Mouse (Mus musculus) erythroblast, embryonic 14.5 days (primary cell): ENCODE data around the gene Fgfr2. TPM values are rescaled to one million over a fixed set of nuclear protein-coding genes. Genes with fewer than 3 reads are reported as not detected.

Experiments
- H3K27me3 ChIP-seq: 2 replicates; pipeline ENCODE4 v1.6.1; 2012; ENCODE audit warnings: inconsistent platforms; ENCODE audit not compliant: control insufficient read depth
- H3K36me3 ChIP-seq: 2 replicates; pipeline ENCODE4 v1.6.1; 2012; ENCODE audit warnings: mild to moderate bottlenecking, inconsistent platforms; ENCODE audit not compliant: control insufficient read depth
- H3K4me1 ChIP-seq: 2 replicates; pipeline ENCODE4 v1.6.1; 2012; ENCODE audit warnings: inconsistent platforms; ENCODE audit not compliant: control insufficient read depth
- H3K4me3 ChIP-seq: replicated peaks from 2 replicates; pipeline ENCODE3; 2012; ENCODE audit warnings: moderate library complexity, mild to moderate bottlenecking, inconsistent platforms
- H3K9me3 ChIP-seq: 2 replicates; pipeline ENCODE4 v1.6.1; 2012; ENCODE audit warnings: low read length, inconsistent platforms, mixed read lengths; ENCODE audit not compliant: control insufficient read depth
- GATA1 ChIP-seq: IDR thresholded peaks from 2 replicates; pipeline ENCODE4 v1.6.1; 2012; ENCODE audit warnings: low read length, inconsistent platforms, mixed read lengths
- TAL1 ChIP-seq: IDR thresholded peaks from 3 replicates; pipeline ENCODE4 v1.6.1; 2012; ENCODE audit warnings: low read length, inconsistent platforms, mixed read lengths
- polyA plus RNA-seq: library from polyadenylated mRNA; stranded (reverse); fragments of >175 nt; gene quantifications from 2 replicates; pipeline ENCODE4 v1.2.3, GENCODE M21; 2012

The Fgfr2 gene
- polyA plus RNA-seq, 1 experiment = not detected

DNA sequence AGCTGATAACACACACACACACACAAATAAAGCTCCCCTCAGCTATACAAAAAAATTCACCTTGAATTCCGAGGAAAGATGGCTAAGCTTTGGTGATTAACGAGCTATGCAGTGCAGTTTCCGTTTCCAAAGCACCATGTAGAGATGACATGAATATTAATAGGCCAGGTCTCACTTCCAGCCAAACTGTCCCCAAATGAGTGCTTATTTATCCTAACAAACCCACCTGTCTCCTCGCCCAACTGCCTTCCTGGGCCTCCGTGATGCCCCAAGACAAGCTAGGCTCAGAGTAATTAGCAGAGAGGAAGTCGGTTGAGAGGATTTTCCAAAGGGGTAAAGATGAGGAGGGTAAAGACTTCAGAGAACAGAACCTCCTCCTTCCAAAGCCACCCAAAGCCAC, 2652.1 kb downstream of the Fgfr2 start:
- Histone ChIP-seq H3K36me3 (peaks cover 17% of the 10 kb centered on the region), H3K4me3 (no peak overlapping the region)

DNA sequence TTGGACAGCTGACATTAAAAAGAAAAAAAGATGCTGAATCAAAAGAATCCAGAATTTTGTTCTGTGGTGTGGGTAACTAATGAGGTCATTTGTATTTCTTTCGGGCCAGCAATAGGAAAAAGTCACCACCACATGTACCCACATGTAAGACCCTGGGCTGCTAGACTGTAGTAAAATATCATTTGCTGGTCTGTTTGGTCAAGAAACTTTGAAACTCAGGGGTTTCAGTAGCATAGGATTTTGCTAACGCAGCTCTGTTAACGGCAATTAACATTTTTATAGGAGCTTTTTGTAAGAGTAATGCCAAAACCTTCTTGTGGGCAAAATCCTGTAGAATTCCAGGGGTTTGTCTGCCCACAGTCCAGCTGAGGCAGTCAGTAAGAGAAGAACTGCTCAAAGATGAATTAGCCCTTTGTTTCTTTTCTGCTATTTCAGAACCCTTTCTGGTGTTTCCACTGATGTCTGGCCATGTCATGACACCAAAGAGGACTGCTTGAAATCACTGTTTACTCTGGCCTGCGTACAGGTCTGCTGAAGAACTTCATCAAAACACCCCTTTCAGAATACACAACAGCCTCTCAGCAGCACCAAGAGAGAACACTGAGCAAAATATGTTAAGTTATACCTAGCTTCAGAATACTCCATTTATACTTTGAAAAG, 2667.4 kb downstream of the Fgfr2 start:
- no peaks in the 10 kb centered on the region; the same call in 1 of the 2 replicates for H3K9me3 ChIP-seq
- no peak overlapping the region for H3K4me3 ChIP-seq
- H3K4me1 ChIP-seq = no peaks in the 10 kb centered on the region
- no peak for TF ChIP-seq TAL1
- TF ChIP-seq GATA1 = no peak
- H3K27me3 ChIP-seq = no peaks in the 10 kb centered on the region
- H3K36me3 ChIP-seq = peaks cover 37% of the 10 kb centered on the region

More for the DNA sequence above, 2652.1 kb downstream of the Fgfr2 start:
- Histone ChIP-seq H3K4me1 (no peaks in the 10 kb centered on the region), H3K27me3 (no peaks in the 10 kb centered on the region), H3K9me3 (no peaks in the 10 kb centered on the region)
- TF ChIP-seq GATA1 = no peak
- TF ChIP-seq TAL1 = no peak

DNA sequence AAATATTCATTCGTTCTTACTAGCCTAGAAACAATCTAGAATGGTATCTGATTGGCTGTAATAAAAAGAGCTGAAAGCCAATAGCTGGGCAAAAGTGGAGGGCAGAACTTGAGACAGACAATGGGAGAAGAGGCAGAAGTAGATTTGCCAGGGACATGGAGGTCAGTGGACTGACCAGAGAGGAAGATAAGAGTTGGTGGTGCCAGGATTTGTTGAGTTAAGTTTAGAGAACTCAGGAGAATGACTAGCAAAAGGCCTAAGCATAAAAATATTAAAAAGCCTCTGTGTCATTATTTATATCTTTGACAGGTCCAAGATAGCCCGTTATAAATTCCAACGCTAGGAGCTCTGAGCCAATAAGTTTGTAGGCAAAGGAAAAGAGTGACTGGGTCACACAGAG, 2668.9 kb downstream of the Fgfr2 start:
- Histone ChIP-seq H3K36me3 (peaks cover 45% of the 10 kb centered on the region), H3K27me3 (no peaks in the 10 kb centered on the region), H3K9me3 (no peaks in the 10 kb centered on the region; the same call in 1 of the 2 replicates), H3K4me1 (no peaks in the 10 kb centered on the region), H3K4me3 (no peak overlapping the region)
- TF ChIP-seq TAL1 = no peak
- no peak for TF ChIP-seq GATA1

DNA sequence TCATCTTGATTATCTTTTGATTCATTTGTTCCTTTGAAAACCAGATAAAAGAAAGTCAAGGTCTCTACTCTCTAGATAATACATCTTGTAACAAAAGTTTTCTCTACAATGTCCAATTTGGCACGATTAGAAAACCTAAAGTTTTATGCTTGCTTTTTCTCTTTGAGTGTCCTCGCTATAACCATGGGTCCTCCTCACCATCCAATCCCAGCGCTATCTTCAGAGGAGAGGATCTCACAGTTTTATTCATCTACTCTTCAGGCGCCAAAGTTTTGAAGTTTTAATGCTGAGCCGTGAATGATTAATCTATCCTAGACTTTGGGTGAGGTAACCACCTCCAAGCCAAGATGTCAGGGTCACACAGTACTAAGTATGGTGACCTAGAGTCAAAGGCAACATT, 2687.4 kb downstream of the Fgfr2 start:
- Histone ChIP-seq H3K27me3 (no peaks in the 10 kb centered on the region), H3K9me3 (no peaks in the 10 kb centered on the region), H3K36me3 (peaks cover 2% of the 10 kb centered on the region), H3K4me1 (peaks cover 7% of the 10 kb centered on the region), H3K4me3 (no peak overlapping the region)
- TF ChIP-seq GATA1 (no peak), TAL1 (no peak)

DNA sequence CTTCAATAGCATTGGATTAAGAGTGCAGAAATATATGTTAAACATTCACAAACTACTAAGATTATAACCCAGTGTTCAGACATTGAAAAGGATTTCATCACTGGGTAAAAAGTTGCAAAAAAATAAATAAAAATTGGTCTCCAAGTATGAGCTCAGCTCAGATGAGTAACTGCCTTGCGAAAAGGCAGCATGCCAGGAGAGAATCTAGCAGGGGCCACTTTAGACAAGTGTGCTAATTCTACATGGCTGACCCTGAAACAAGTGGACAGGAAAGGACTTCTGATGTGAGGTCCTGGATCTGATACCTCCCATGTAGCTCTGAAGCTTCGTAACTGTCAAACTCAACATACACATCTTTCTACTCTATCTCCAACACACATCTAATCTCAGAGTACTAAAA, 2691.0 kb downstream of the Fgfr2 start:
- H3K27me3 ChIP-seq = no peaks in the 10 kb centered on the region
- H3K36me3 ChIP-seq = no peaks in the 10 kb centered on the region; the same call in 1 of the 2 replicates
- no peak for TF ChIP-seq TAL1
- TF ChIP-seq GATA1 = no peak
- no peak overlapping the region for H3K4me3 ChIP-seq
- H3K4me1 ChIP-seq = peaks cover 5% of the 10 kb centered on the region
- no peaks in the 10 kb centered on the region for H3K9me3 ChIP-seq

DNA sequence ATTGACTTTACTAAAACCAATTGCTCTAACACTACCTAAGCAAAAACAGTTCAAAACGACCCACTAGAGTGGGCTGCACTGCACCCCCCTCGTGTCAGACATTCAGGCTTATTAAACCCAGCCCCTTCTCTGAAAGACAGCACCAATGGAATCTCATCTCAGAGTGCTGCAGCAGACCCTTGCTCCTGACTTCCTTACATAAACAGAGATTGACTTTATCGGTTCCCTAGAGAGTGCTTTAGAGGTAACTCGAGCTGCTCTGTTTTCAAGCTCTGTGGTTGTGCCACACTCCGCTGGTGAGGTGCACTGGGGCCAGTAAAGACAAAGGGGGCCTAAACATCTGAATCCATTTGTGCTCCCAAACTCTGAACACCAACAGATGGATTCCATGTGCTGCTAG, 2696.6 kb downstream of the Fgfr2 start:
- Histone ChIP-seq H3K4me3 (no peak overlapping the region), H3K27me3 (no peaks in the 10 kb centered on the region), H3K4me1 (no peaks in the 10 kb centered on the region), H3K9me3 (no peaks in the 10 kb centered on the region), H3K36me3 (no peaks in the 10 kb centered on the region)
- TF ChIP-seq TAL1 (no peak), GATA1 (no peak)

DNA sequence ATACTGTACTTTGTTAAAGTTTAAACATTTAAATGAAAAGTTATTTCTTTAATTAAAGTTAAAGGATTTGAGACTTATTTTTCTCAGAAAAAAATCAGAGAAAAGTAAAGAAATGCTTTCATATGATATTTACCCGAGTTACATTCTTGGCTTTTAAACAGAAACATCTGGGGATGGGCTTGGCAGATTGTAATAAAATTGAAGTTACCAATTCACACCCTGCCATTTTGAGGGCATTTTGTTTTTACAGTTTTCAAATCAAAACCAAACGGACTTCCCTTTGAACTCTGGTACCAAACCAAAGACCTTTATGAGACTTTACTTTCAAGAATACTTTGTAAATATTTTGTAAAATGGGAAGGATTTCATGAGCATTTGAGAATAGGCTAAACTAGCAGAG, 2697.2 kb downstream of the Fgfr2 start:
- Histone ChIP-seq H3K27me3 (no peaks in the 10 kb centered on the region), H3K4me1 (no peaks in the 10 kb centered on the region), H3K9me3 (no peaks in the 10 kb centered on the region), H3K4me3 (no peak overlapping the region), H3K36me3 (no peaks in the 10 kb centered on the region)
- TF ChIP-seq GATA1 (no peak), TAL1 (no peak)

DNA sequence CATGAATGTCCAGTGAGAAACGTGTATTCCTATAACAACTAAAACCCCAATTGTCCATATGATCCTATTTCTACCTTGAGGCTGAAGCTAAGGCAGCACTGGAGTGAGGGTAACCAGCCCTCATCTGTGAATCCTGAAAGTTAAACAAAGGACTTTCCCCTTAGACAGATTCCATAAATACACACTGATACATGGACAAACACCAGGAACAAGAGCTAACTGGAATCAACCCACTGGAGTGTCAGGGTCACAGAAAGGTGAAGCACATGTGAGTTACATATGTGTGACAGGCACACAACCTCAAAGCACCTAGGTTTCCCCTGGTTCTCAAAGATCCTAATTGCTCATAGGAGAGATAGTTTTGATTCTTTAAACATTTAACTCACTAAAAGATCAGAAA, 2703.2 kb downstream of the Fgfr2 start:
- no peaks in the 10 kb centered on the region for H3K9me3 ChIP-seq
- TF ChIP-seq GATA1 (no peak), TAL1 (no peak)
- no peaks in the 10 kb centered on the region for H3K27me3 ChIP-seq
- no peak overlapping the region for H3K4me3 ChIP-seq
- no peaks in the 10 kb centered on the region for H3K4me1 ChIP-seq
- H3K36me3 ChIP-seq = peaks cover 10% of the 10 kb centered on the region

DNA sequence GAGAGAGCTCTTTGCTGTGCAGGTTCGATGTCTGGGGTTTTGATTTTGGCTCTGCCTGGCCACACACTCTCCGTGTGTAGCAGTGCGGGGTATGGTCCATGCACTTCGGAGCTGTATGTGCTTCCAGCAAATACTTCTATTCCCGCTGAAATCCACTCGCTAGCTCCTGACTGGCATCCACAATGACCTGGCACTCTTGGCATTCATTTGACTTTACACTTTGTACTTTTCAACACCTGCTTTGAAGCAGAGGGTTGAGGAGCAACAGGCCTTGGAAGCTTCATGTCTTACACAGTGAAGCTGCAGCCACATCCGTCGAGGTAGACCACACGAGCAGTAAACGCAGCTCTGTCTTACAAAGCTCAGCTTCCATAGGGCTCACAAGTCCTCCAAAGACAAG, 2715.5 kb downstream of the Fgfr2 start:
- Histone ChIP-seq H3K9me3 (no peaks in the 10 kb centered on the region), H3K4me3 (no peak overlapping the region), H3K36me3 (peaks cover 5% of the 10 kb centered on the region), H3K27me3 (no peaks in the 10 kb centered on the region), H3K4me1 (no peaks in the 10 kb centered on the region)
- TF ChIP-seq TAL1 (no peak), GATA1 (no peak)

DNA sequence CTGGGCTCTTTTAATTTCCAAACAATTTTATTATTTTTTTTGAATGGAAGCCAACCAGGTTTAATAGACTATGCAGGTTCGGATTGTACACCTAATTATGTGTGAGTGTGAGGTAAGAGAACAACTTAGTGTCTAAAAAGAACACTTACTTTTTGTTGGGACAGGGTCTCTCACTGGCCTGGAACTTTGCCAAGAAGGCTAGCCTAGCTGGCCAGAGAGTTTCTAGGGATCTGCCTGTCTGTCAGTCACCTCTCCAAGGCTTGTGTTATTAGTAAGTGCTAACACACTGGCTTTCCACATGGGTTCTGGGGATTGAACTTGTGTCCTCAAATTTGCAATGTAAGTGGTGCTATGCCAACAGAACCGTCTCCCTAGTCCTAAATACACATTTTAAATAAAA, 2719.8 kb downstream of the Fgfr2 start:
- H3K9me3 ChIP-seq = no peaks in the 10 kb centered on the region
- TF ChIP-seq TAL1 (no peak), GATA1 (no peak)
- H3K27me3 ChIP-seq = no peaks in the 10 kb centered on the region
- H3K4me3 ChIP-seq = no peak overlapping the region
- H3K36me3 ChIP-seq = peaks cover 12% of the 10 kb centered on the region
- no peaks in the 10 kb centered on the region for H3K4me1 ChIP-seq
